Mouse (Mus musculus) CH12.LX (cell line): ENCODE measurements around the gene Zcchc9. TPM values are rescaled to one million over a fixed set of nuclear protein-coding genes. Genes with fewer than 3 reads are reported as not detected.
A peak's percentile ranks its signal among the peaks of the same experiment; 100 is the strongest.

Source experiments
- DNase-seq: peaks from one replicate; pipeline ENCODE4 v3.0.0-alpha.2; 2013; ENCODE audit errors: extremely low read depth
- H3K27ac ChIP-seq: 2 replicates; pipeline ENCODE4 v1.5.1; 2012; ENCODE audit warnings: low read depth, mild to moderate bottlenecking, control low read depth, moderate library complexity; ENCODE audit not compliant: insufficient read depth
- H3K27me3 ChIP-seq: replicated peaks from 2 replicates; pipeline ENCODE3; 2012; ENCODE audit warnings: inconsistent platforms
- H3K36me3 ChIP-seq, 2 experiments: replicated peaks in 1 of 2; 2 replicates each; pipeline versions ENCODE3 to v1.6.1; 2012; ENCODE audit warnings: inconsistent platforms in 1 of 2, low read length in 1 of 2, mild to moderate bottlenecking in 1 of 2, mixed read lengths in 1 of 2, moderate library complexity in 1 of 2; ENCODE audit not compliant: control insufficient read depth in 1 of 2, insufficient read depth in 1 of 2
- H3K4me1 ChIP-seq, 2 experiments: 2 replicates each; pipeline ENCODE4 v1.6.1; 2012; ENCODE audit warnings: inconsistent platforms in 1 of 2, moderate library complexity in 1 of 2; ENCODE audit not compliant: insufficient read depth in 2 of 2, control insufficient read depth in 1 of 2
- H3K4me2 ChIP-seq: 2 replicates; pipeline ENCODE4 v1.6.1; 2012; ENCODE audit warnings: low read depth, mild to moderate bottlenecking, control low read depth; ENCODE audit not compliant: poor library complexity, insufficient read depth, severe bottlenecking
- H3K4me3 ChIP-seq, 3 experiments: fragments of 150-350 bp in 1 of 3; sonication (generic) in 1 of 3; replicated peaks in 1 of 3; 2 replicates each; pipeline versions ENCODE3 to v1.5.1; 2011 to 2012; ENCODE audit warnings: low read depth in 2 of 3, low read length in 2 of 3, mild to moderate bottlenecking in 2 of 3, moderate library complexity in 2 of 3, control low read depth in 1 of 3, improper control_type of control experiment in 1 of 3, inconsistent platforms in 1 of 3, mixed read lengths in 1 of 3; ENCODE audit not compliant: poor library complexity in 1 of 3
- H3K79me2 ChIP-seq: replicated peaks from 2 replicates; pipeline ENCODE4 v1.6.1; 2012; ENCODE audit warnings: mild to moderate bottlenecking, moderate library complexity; ENCODE audit not compliant: control insufficient read depth, poor library complexity, insufficient read depth, severe bottlenecking; ENCODE audit errors: extremely low read depth
- H3K9ac ChIP-seq: 2 replicates; pipeline ENCODE4 v1.6.1; 2012; ENCODE audit warnings: low read depth, mild to moderate bottlenecking, control low read depth, moderate library complexity; ENCODE audit not compliant: insufficient read depth
- H3K9me3 ChIP-seq: replicated peaks from 2 replicates; pipeline ENCODE3; 2012; ENCODE audit warnings: low read length, inconsistent platforms, mixed read lengths
- BHLHE40 ChIP-seq: IDR thresholded peaks from 2 replicates; pipeline ENCODE4 v1.6.1; 2011; ENCODE audit warnings: mild to moderate bottlenecking, low read depth, low read length, improper control_type of control experiment
- CHD1 ChIP-seq: IDR thresholded peaks from 2 replicates; pipeline ENCODE4 v1.6.1; 2012; ENCODE audit warnings: low read depth, low read length, improper control_type of control experiment, inconsistent platforms
- CHD2 ChIP-seq: IDR thresholded peaks from 2 replicates; pipeline ENCODE4 v1.6.1; 2011; ENCODE audit warnings: low read length, improper control_type of control experiment
- CTCF ChIP-seq, 2 experiments: IDR thresholded peaks in 1 of 2; conservative IDR thresholded peaks in 1 of 2; 2 replicates each; pipeline ENCODE4 v1.5.1; 2011 to 2012; ENCODE audit warnings: low read depth in 2 of 2, low read length in 2 of 2, improper control_type of control experiment in 1 of 2, inconsistent platforms in 1 of 2, mild to moderate bottlenecking in 1 of 2, moderate library complexity in 1 of 2
- E2F4 ChIP-seq: IDR thresholded peaks from 2 replicates; pipeline ENCODE4 v1.6.1; 2011; ENCODE audit warnings: low read depth, low read length, improper control_type of control experiment; ENCODE audit not compliant: insufficient replicate concordance
- ELF1 ChIP-seq: IDR thresholded peaks from 2 replicates; pipeline ENCODE4 v1.6.1; 2014; ENCODE audit warnings: low read depth, mild to moderate bottlenecking, inconsistent platforms, low read length, improper control_type of control experiment
- EP300 ChIP-seq: IDR thresholded peaks from 2 replicates; pipeline ENCODE4 v1.6.1; 2011; ENCODE audit warnings: low read length, improper control_type of control experiment
- ETS1 ChIP-seq: conservative IDR thresholded peaks from 2 replicates; pipeline ENCODE4 v1.6.1; 2012; ENCODE audit warnings: low read depth, mild to moderate bottlenecking, inconsistent platforms, low read length, improper control_type of control experiment, moderate library complexity
- GABPA ChIP-seq: IDR thresholded peaks from 2 replicates; pipeline ENCODE4 v1.6.1; 2012; ENCODE audit warnings: low read depth, low read length, improper control_type of control experiment, inconsistent platforms; ENCODE audit not compliant: insufficient replicate concordance
- HCFC1 ChIP-seq: IDR thresholded peaks from 2 replicates; pipeline ENCODE4 v1.6.1; 2012; ENCODE audit warnings: low read depth, mild to moderate bottlenecking, inconsistent platforms, low read length, improper control_type of control experiment
- IRF4 ChIP-seq: IDR thresholded peaks from 2 replicates; pipeline ENCODE4 v1.6.1; 2014; ENCODE audit warnings: low read depth, mild to moderate bottlenecking, inconsistent platforms, low read length, improper control_type of control experiment
- JUN ChIP-seq: IDR thresholded peaks from 2 replicates; pipeline ENCODE4 v1.6.1; 2011; ENCODE audit warnings: low read depth, mild to moderate bottlenecking, low read length, improper control_type of control experiment, moderate library complexity; ENCODE audit not compliant: insufficient read depth
- JUND ChIP-seq: conservative IDR thresholded peaks from 2 replicates; pipeline ENCODE4 v1.6.1; 2011; ENCODE audit warnings: low read depth, low read length, improper control_type of control experiment
- KAT2A ChIP-seq: IDR thresholded peaks from 2 replicates; pipeline ENCODE4 v1.6.1; 2012; ENCODE audit warnings: low read length, improper control_type of control experiment, inconsistent platforms; ENCODE audit not compliant: insufficient replicate concordance
- MAFK ChIP-seq: IDR thresholded peaks from 2 replicates; pipeline ENCODE4 v1.6.1; 2011; ENCODE audit warnings: low read length, improper control_type of control experiment; ENCODE audit not compliant: insufficient replicate concordance
- MAX ChIP-seq: IDR thresholded peaks from 2 replicates; pipeline ENCODE4 v1.6.1; 2011; ENCODE audit warnings: low read length, improper control_type of control experiment
- MAZ ChIP-seq: IDR thresholded peaks from 2 replicates; pipeline ENCODE4 v1.6.1; 2012; ENCODE audit warnings: low read depth, mild to moderate bottlenecking, inconsistent platforms, low read length, improper control_type of control experiment, moderate library complexity
- MEF2A ChIP-seq: IDR thresholded peaks from 2 replicates; pipeline ENCODE4 v1.6.1; 2014; ENCODE audit warnings: low read depth, mild to moderate bottlenecking, inconsistent platforms, low read length, improper control_type of control experiment, borderline replicate concordance
- MXI1 ChIP-seq: IDR thresholded peaks from 2 replicates; pipeline ENCODE4 v1.6.1; 2011; ENCODE audit warnings: mild to moderate bottlenecking, low read depth, low read length, improper control_type of control experiment
- MYC ChIP-seq: IDR thresholded peaks from 2 replicates; pipeline ENCODE4 v1.6.1; 2011; ENCODE audit warnings: low read depth, mild to moderate bottlenecking, improper control_type of control experiment, low read length
- NELFE ChIP-seq: IDR thresholded peaks from 2 replicates; pipeline ENCODE4 v1.6.1; 2011; ENCODE audit warnings: low read depth, low read length, improper control_type of control experiment
- NRF1 ChIP-seq: IDR thresholded peaks from 2 replicates; pipeline ENCODE4 v1.6.1; 2014; ENCODE audit warnings: low read depth, mild to moderate bottlenecking, inconsistent platforms, low read length, improper control_type of control experiment, moderate library complexity
- PAX5 ChIP-seq: IDR thresholded peaks from 2 replicates; pipeline ENCODE4 v1.6.1; 2012; ENCODE audit warnings: low read length, inconsistent platforms, mixed read lengths
- POLR2A ChIP-seq: IDR thresholded peaks from 2 replicates; pipeline ENCODE4 v1.6.1; 2011; ENCODE audit warnings: low read depth, mild to moderate bottlenecking, improper control_type of control experiment, low read length
- POLR2AphosphoS2 ChIP-seq: IDR thresholded peaks from 2 replicates; pipeline ENCODE4 v1.6.1; 2011; ENCODE audit warnings: low read depth, low read length, improper control_type of control experiment
- RAD21 ChIP-seq: IDR thresholded peaks from 2 replicates; pipeline ENCODE4 v1.6.1; 2011; ENCODE audit warnings: low read depth, mild to moderate bottlenecking, low read length, improper control_type of control experiment, moderate library complexity
- RCOR1 ChIP-seq: conservative IDR thresholded peaks from 2 replicates; pipeline ENCODE4 v1.6.1; 2012; ENCODE audit warnings: low read depth, mild to moderate bottlenecking, inconsistent platforms, low read length, improper control_type of control experiment
- SIN3A ChIP-seq: IDR thresholded peaks from 2 replicates; pipeline ENCODE4 v1.6.1; 2012; ENCODE audit warnings: low read length, improper control_type of control experiment, inconsistent platforms
- SMC3 ChIP-seq: IDR thresholded peaks from 2 replicates; pipeline ENCODE4 v1.6.1; 2011; ENCODE audit warnings: low read depth, low read length, improper control_type of control experiment
- TBP ChIP-seq: conservative IDR thresholded peaks from 2 replicates; pipeline ENCODE4 v1.6.1; 2011; ENCODE audit warnings: low read depth, low read length, improper control_type of control experiment
- TCF12 ChIP-seq: IDR thresholded peaks from 2 replicates; pipeline ENCODE4 v1.6.1; 2014; ENCODE audit warnings: low read depth, mild to moderate bottlenecking, inconsistent platforms, low read length, improper control_type of control experiment
- UBTF ChIP-seq: IDR thresholded peaks from 2 replicates; pipeline ENCODE4 v1.6.1; 2012; ENCODE audit warnings: low read depth, mild to moderate bottlenecking, inconsistent platforms, low read length, improper control_type of control experiment, moderate library complexity
- USF1 ChIP-seq: IDR thresholded peaks from 2 replicates; pipeline ENCODE4 v1.6.1; 2014; ENCODE audit warnings: low read depth, mild to moderate bottlenecking, inconsistent platforms, low read length, improper control_type of control experiment
- USF2 ChIP-seq: conservative IDR thresholded peaks from 2 replicates; pipeline ENCODE4 v1.6.1; 2011; ENCODE audit warnings: low read depth, low read length, improper control_type of control experiment
- ZC3H11A ChIP-seq: IDR thresholded peaks from 2 replicates; pipeline ENCODE4 v1.6.1; 2012; ENCODE audit warnings: low read depth, mild to moderate bottlenecking, inconsistent platforms, low read length, improper control_type of control experiment
- ZKSCAN1 ChIP-seq: IDR thresholded peaks from 2 replicates; pipeline ENCODE4 v1.6.1; 2012; ENCODE audit warnings: low read depth, inconsistent platforms, low read length, improper control_type of control experiment, borderline replicate concordance
- ZMIZ1 ChIP-seq: IDR thresholded peaks from 2 replicates; pipeline ENCODE4 v1.6.1; 2012; ENCODE audit warnings: low read depth, mild to moderate bottlenecking, inconsistent platforms, low read length, improper control_type of control experiment
- ZNF384 ChIP-seq: IDR thresholded peaks from 2 replicates; pipeline ENCODE4 v1.6.1; 2012; ENCODE audit warnings: low read depth, low read length, improper control_type of control experiment, inconsistent platforms
- dilution Hi-C: fragments of 300-500 bp; cut with MboI; formaldehyde crosslinking; loops from 2 replicates; pipeline ENCODE4 v1.14.3; 2020; ENCODE audit warnings: low sequenced_read_pairs; ENCODE audit not compliant: extremely low pct_unique_long_range_greater_than_20kb, extremely low pct_ligation_motif_present
- in situ Hi-C: fragments of 300-500 bp; cut with MboI; formaldehyde crosslinking; loops from 3 replicates; pipeline ENCODE4 v1.14.3; 2019; ENCODE audit warnings: low sequenced_read_pairs, low pct_ligation_motif_present, low pct_unique_long_range_greater_than_20kb, mixed read lengths
- polyA plus RNA-seq: library from polyadenylated mRNA; unstranded; fragments of >175 nt; gene quantifications from 2 replicates; pipeline ENCODE4 v1.2.1, GENCODE M21; 2012; ENCODE audit warnings: low read depth; ENCODE audit not compliant: insufficient read length
- total RNA-seq, 2 experiments: library from RNA; depleted of rRNA; stranded (reverse); fragments of 300-350 nt in 1 of 2; fragments of >200 nt in 1 of 2; gene quantifications; 2 replicates each; pipeline ENCODE4 v1.2.3; 2012 to 2014

Gene Zcchc9
- 41.6 and 45.2 TPM in 2 replicates for total RNA-seq (2012; rRNA removed)
- total RNA-seq (2014; rRNA removed) = 47.9 and 56.0 TPM in 2 replicates
- polyA plus RNA-seq = 69.5 and 89.1 TPM in 2 replicates

- peak within 1 kb of the TSS; percentile 90 for H3K9ac ChIP-seq
- dilution Hi-C loops = no loop called here
- H3K79me2 ChIP-seq = peaks cover 32% of the 10 kb centered on the region
- H3K4me3 ChIP-seq = peak within 1 kb of the TSS; percentile 90 to 99 (median 95)
- peaks cover 13 to 18% of the 10 kb centered on the region in 2 experiments for H3K36me3 ChIP-seq
- peaks cover 6 to 27% of the 10 kb centered on the region in 2 experiments; a peak in 3 of 4 replicates for H3K4me1 ChIP-seq
- H3K9me3 ChIP-seq = no peaks in the 10 kb centered on the region
- no peaks in the 10 kb centered on the region for H3K27me3 ChIP-seq
- peak within 1 kb of the TSS; percentile 87 for H3K27ac ChIP-seq
- DNase-seq = peak; percentile 92
- in situ Hi-C loops = loop anchor here (5.0 kb wide), 1 partner anchor 45 kb away; no protein-coding TSS in a partner anchor
- H3K4me2 ChIP-seq = peak within 1 kb of the TSS; percentile 95
- TF ChIP-seq ZKSCAN1 (no peak), MYC (peak; percentile 34; the same call in 1 of the 2 replicates), JUND (no peak), MEF2A (no peak), MAX (no peak; the same call in none of the 2 replicates), SMC3 (peak; percentile 18), EP300 (no peak), ZNF384 (no peak), PAX5 (no peak), GABPA (no peak), POLR2A (peak; percentile 91; the same call in 1 of the 2 replicates), HCFC1 (peak; percentile 88), POLR2AphosphoS2 (no peak; the same call in 1 of the 2 replicates), USF2 (no peak), ZC3H11A (no peak), SIN3A (peak; percentile 33; the same call in 1 of the 2 replicates), CHD2 (no peak), MXI1 (peak; percentile 85), CTCF (conservative IDR thresholded peaks at IDR 0.05 in 1 of 2, IDR thresholded peaks at IDR 0.05 in 1 of 2; ENCODE audit: low read depth in 2 of 2, low read length in 2 of 2) (peak in 1 of 2 experiments; percentile 50; a peak in 2 of 4 replicates), KAT2A (peak; percentile 73; the same call in 1 of the 2 replicates), RCOR1 (no peak), BHLHE40 (peak; percentile 59), NRF1 (0 out of 2 replicates have a peak, but pooled peaks have one; percentile 5), MAZ (no peak), USF1 (no peak), TCF12 (peak; percentile 90), ELF1 (peak; percentile 87), JUN (no peak), RAD21 (peak; percentile 39), IRF4 (peak; percentile 42; the same call in 1 of the 2 replicates), TBP (peak; percentile 78; the same call in 1 of the 2 replicates), CHD1 (peak; percentile 92; the same call in 1 of the 2 replicates), MAFK (no peak), NELFE (peak; percentile 85), E2F4 (no peak), ETS1 (0 out of 2 replicates have a peak, but pooled peaks have one; percentile 5), ZMIZ1 (peak; percentile 80; the same call in 1 of the 2 replicates), UBTF (peak; percentile 67; the same call in 1 of the 2 replicates)
- TF ChIP-seq, all 38 proteins: peak for 20
Measured at GRCm38 (mm10) chr13:91807155-91807839, at the start of gene Zcchc9. TSS of gene Zcchc9 (minus strand) at chr13:91807705.
